Mouse (Mus musculus): Measurements from ENCODE around the gene Scgb1c1. TPM values are rescaled to one million over a fixed set of nuclear protein-coding genes. Genes with fewer than 3 reads are reported as not detected.

The Scgb1c1 gene
- polyA plus RNA-seq, 1 experiment: not detected

DNA sequence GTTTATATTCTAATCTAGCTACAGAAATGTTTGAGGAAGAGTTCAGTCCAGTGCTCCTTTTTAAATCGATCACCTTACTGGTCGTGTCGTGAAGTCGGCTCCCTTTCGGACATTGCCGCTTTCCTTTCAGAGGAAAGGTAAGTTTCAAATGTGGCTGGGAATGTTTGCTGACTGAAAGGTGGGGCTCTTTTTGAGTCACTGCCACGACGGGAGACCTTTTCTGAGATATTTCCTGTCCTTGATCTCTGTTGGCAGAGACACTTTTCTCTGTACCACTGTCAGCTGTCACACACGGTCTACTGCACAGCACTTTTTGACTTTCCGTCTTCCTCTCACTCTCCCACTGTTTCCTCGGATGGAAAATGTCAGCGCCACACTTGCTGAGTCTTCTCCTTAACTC is 32.5 kb upstream of the Scgb1c1 start:
- TF ChIP-seq POLR2A (IDR thresholded peaks at IDR 0.05; ENCODE audit: low read depth, low read length): no peak
- no peak for TF ChIP-seq CTCF (IDR thresholded peaks at IDR 0.05; ENCODE audit: extremely low read depth, insufficient read length, insufficient replicate concordance, low read depth, low read length)
- Histone ChIP-seq H3K27me3 (ENCODE audit: control insufficient read depth, insufficient read depth, low read length) (no peaks in the 10 kb centered on the region; the same call in 1 of the 2 replicates), H3K27ac (ENCODE audit: insufficient read depth, low read depth, low read length) (no peak overlapping the region), H3K4me3 (ENCODE audit: low read depth, low read length) (no peak overlapping the region), H3K4me1 (ENCODE audit: control insufficient read depth, insufficient read depth, insufficient read length, low read length) (no peaks in the 10 kb centered on the region), H3K36me3 (ENCODE audit: control insufficient read depth, insufficient read depth, low read length) (no peaks in the 10 kb centered on the region)
- WGBS: 82% methylated on average over 12 of the region's 12 CpGs

DNA sequence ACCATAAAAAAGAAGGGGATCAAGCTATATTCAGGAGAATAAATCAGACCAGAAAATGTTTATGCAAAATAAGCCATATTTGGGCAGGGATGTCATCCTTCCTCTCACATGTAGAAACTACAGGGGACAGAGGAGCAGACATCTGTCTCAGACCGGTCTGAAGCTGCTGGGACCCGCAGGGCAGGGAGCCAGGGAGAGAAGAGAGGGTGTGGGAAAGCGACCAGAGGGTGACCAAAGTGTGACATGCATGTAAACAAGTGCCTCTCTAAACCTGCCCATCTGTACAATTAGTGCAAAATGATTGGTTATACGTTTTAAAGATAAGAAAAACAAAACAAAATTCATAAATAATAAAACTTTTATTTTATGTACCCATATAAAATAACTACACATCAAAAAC is 25.2 kb upstream of the Scgb1c1 start:
- Histone ChIP-seq H3K27me3 (ENCODE audit: control insufficient read depth, insufficient read depth, low read length) (no peaks in the 10 kb centered on the region; the same call in 1 of the 2 replicates), H3K4me3 (ENCODE audit: low read depth, low read length) (no peak overlapping the region), H3K27ac (ENCODE audit: insufficient read depth, low read depth, low read length) (no peak overlapping the region), H3K4me1 (ENCODE audit: control insufficient read depth, insufficient read depth, insufficient read length, low read length) (peaks cover 3% of the 10 kb centered on the region), H3K36me3 (ENCODE audit: control insufficient read depth, insufficient read depth, low read length) (no peaks in the 10 kb centered on the region)
- WGBS: 52% methylated on average over 4 of the region's 4 CpGs
- no peak for TF ChIP-seq CTCF (IDR thresholded peaks at IDR 0.05; ENCODE audit: extremely low read depth, insufficient read length, insufficient replicate concordance, low read depth, low read length)

DNA sequence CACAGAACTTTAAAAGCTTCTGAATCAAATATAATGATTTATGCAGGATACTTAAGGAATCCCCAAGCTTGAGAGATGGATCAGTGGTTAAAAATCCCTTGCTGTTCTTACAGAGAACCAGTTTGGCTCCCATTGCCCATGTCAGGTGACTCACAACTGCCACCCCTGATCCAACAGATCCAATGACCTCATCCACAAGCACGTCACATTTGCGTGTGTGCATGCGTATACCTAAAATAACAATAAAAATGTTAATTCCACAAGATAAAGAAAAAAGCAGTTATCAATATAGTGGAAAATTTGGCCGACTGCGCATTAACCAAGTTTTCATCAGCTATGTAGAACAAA is 24.1 kb upstream of the Scgb1c1 start:
- peaks cover 3% of the 10 kb centered on the region for H3K4me1 ChIP-seq (ENCODE audit: control insufficient read depth, insufficient read depth, insufficient read length, low read length)
- WGBS: 54% methylated on average over 5 of the region's 5 CpGs
- no peaks in the 10 kb centered on the region for H3K36me3 ChIP-seq (ENCODE audit: control insufficient read depth, insufficient read depth, low read length)
- no peak overlapping the region for H3K4me3 ChIP-seq (ENCODE audit: low read depth, low read length)
- H3K27ac ChIP-seq (ENCODE audit: insufficient read depth, low read depth, low read length): no peak overlapping the region
- TF ChIP-seq POLR2A (IDR thresholded peaks at IDR 0.05; ENCODE audit: low read depth, low read length) (no peak), CTCF (IDR thresholded peaks at IDR 0.05; ENCODE audit: extremely low read depth, insufficient read length, insufficient replicate concordance, low read depth, low read length) (no peak)
- H3K27me3 ChIP-seq (ENCODE audit: control insufficient read depth, insufficient read depth, low read length): no peaks in the 10 kb centered on the region; the same call in 1 of the 2 replicates

DNA sequence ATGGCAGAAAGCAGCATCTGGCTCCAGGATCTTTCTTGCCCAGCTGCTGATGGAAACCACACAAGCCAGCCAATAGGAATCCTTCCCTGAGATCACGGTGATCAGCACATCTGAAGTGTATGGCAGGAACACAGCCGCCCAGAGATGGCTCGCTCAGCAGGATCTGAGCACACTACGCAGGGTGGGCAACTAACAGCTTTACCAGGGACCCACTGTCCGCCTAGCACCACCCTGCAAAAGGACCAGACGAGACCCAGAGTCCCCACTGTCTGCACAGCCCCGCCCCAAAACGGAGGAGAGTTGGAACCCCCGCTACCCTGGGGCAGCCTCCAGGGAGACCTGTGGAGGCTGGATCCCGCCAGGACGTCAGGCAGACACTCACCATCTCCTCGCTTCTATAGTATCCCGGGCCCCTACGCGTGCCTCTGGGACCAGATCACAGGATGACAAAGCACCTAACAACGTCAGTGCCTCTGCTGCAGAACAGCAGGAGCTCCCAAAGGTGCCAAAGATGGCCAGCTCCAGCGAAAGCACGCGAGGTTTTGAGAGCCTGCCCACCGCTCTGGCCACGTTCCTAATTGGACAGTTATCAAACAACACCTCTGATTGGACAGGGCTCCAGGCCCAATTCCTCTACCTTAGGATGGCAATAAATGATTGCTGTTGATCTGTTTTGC is 23.6 kb upstream of the Scgb1c1 start, which contains the start of gene Zfp941:
Gene Zfp941 (minus strand): TSS at position 526 of the 677 bp plus-strand sequence.
- no peak within 1 kb of the TSS for H3K27ac ChIP-seq (ENCODE audit: insufficient read depth, low read depth, low read length)
- H3K4me3 ChIP-seq (ENCODE audit: low read depth, low read length): peak within 1 kb of the TSS; percentile 59
- TF ChIP-seq POLR2A (IDR thresholded peaks at IDR 0.05; ENCODE audit: low read depth, low read length) (no peak), CTCF (IDR thresholded peaks at IDR 0.05; ENCODE audit: extremely low read depth, insufficient read length, insufficient replicate concordance, low read depth, low read length) (no peak)
- 6% methylated on average over 21 of the region's 21 CpGs for WGBS
- peaks cover 3% of the 10 kb centered on the region for H3K4me1 ChIP-seq (ENCODE audit: control insufficient read depth, insufficient read depth, insufficient read length, low read length)
- H3K27me3 ChIP-seq (ENCODE audit: control insufficient read depth, insufficient read depth, low read length): no peaks in the 10 kb centered on the region; the same call in 1 of the 2 replicates
- H3K36me3 ChIP-seq (ENCODE audit: control insufficient read depth, insufficient read depth, low read length): no peaks in the 10 kb centered on the region

DNA sequence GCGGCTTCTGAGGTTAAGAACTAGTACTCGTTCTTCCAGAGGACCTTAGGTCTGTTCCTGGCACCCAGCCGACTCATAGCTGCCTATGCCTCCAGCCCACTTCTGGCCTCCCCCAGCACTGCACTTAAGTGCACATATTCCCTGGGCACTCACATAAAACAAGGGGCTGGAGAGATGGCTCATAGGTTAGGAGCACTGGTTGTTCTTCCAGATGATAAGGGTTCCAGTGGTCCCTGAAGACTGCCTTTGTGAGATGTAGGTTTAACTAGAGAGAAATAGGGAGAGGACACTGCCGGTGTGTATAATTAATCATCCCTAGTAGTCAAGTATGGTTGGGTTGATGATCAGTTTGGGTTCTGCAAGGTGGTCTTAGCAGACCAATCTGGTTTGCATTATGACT is 22.6 kb upstream of the Scgb1c1 start:
- H3K36me3 ChIP-seq (ENCODE audit: control insufficient read depth, insufficient read depth, low read length): no peaks in the 10 kb centered on the region
- no peak overlapping the region for H3K4me3 ChIP-seq (ENCODE audit: low read depth, low read length)
- peaks cover 3% of the 10 kb centered on the region for H3K4me1 ChIP-seq (ENCODE audit: control insufficient read depth, insufficient read depth, insufficient read length, low read length)
- H3K27me3 ChIP-seq (ENCODE audit: control insufficient read depth, insufficient read depth, low read length): no peaks in the 10 kb centered on the region; the same call in 1 of the 2 replicates
- H3K27ac ChIP-seq (ENCODE audit: insufficient read depth, low read depth, low read length): no peak overlapping the region
- 88% methylated on average over 4 of the region's 4 CpGs for WGBS
- TF ChIP-seq POLR2A (IDR thresholded peaks at IDR 0.05; ENCODE audit: low read depth, low read length) (no peak), CTCF (IDR thresholded peaks at IDR 0.05; ENCODE audit: extremely low read depth, insufficient read length, insufficient replicate concordance, low read depth, low read length) (no peak)

DNA sequence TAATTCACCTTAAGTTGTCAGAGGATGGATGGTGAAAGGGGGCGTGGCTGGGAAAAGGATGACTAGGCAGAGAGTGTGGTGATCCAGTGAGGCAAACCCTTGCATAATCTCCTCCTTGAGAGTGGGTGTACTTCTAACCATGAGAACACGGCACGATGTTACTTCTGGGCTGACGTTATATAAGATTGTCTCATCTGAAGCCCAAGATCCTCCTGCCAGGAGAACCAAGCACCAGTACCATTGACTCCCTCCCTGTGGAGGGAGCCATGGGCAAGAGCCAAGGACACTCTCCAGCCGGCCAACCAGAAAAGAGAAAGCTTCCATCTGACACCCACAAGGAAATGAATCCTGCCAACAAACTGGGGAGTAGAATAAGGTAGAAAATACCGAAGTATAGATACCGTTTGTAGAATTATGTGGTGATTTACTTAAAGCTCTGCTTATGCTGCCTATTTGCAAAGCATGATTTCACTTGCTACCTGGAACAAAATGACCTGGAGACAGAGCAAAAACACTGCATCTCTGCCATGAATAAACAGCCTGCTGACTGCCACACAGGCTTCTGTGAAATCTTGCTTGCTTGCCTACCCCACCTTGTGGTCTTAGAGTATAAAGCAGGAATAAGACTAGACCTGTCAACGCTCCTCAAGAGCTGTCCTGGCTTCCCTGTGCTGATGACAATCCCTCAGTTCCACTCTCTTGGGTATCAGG is 17.0 kb upstream of the Scgb1c1 start:
- WGBS: 7% methylated on average over 8 of the region's 8 CpGs
- Histone ChIP-seq H3K4me3 (ENCODE audit: low read depth, low read length) (peak overlapping the region; percentile 16; the same call in 1 of the 2 replicates), H3K27ac (ENCODE audit: insufficient read depth, low read depth, low read length) (no peak overlapping the region)

DNA sequence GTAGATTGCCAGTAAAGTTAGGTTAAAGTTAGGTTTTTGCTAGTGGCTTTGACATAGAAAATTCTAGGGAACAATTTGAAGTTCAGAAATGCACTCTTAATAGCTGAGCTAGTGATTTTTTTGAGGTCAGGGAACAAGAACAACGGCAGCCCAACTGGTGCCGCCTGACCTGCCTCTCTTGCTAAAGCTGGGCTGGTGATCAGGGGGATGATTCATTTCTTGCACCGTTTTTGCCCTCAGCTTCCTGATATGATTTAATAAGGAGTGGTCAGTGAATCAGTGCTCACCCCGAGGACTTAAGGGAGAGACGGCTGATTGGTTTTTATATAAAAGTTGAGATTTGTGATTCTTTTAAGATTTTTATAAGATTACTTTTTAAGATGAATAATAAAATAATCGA is 13.9 kb upstream of the Scgb1c1 start:
- Histone ChIP-seq H3K27me3 (ENCODE audit: control insufficient read depth, insufficient read depth, low read length) (no peaks in the 10 kb centered on the region), H3K4me3 (ENCODE audit: low read depth, low read length) (no peak overlapping the region), H3K36me3 (ENCODE audit: control insufficient read depth, insufficient read depth, low read length) (no peaks in the 10 kb centered on the region), H3K27ac (ENCODE audit: insufficient read depth, low read depth, low read length) (no peak overlapping the region), H3K4me1 (ENCODE audit: control insufficient read depth, insufficient read depth, insufficient read length, low read length) (peaks cover 15% of the 10 kb centered on the region)
- no peak for TF ChIP-seq CTCF (IDR thresholded peaks at IDR 0.05; ENCODE audit: extremely low read depth, insufficient read length, insufficient replicate concordance, low read depth, low read length)
- no peak for TF ChIP-seq POLR2A (IDR thresholded peaks at IDR 0.05; ENCODE audit: low read depth, low read length)
- 31% methylated on average over 6 of the region's 6 CpGs for WGBS

More for the DNA sequence above, 17.0 kb upstream of the Scgb1c1 start:
- Histone ChIP-seq H3K4me1 (ENCODE audit: control insufficient read depth, insufficient read depth, insufficient read length, low read length) (peaks cover 6% of the 10 kb centered on the region; the same call in 1 of the 2 replicates), H3K36me3 (ENCODE audit: control insufficient read depth, insufficient read depth, low read length) (no peaks in the 10 kb centered on the region), H3K27me3 (ENCODE audit: control insufficient read depth, insufficient read depth, low read length) (no peaks in the 10 kb centered on the region)
- TF ChIP-seq POLR2A (IDR thresholded peaks at IDR 0.05; ENCODE audit: low read depth, low read length): no peak
- TF ChIP-seq CTCF (IDR thresholded peaks at IDR 0.05; ENCODE audit: extremely low read depth, insufficient read length, insufficient replicate concordance, low read depth, low read length): peak; percentile 18; the same call in 1 of the 2 replicates
